Mouse (Mus musculus) bone marrow, adult 2 months (tissue): Measurements from ENCODE around the gene Ccdc71.

Source experiments
- CTCF ChIP-seq: fragments of 200-500 bp; IDR thresholded peaks from 2 replicates; pipeline ENCODE4 v1.5.1; 2011; ENCODE audit warnings: low read length, control low read depth; ENCODE audit not compliant: control insufficient read depth, insufficient read depth
- POLR2A ChIP-seq: fragments of 200-500 bp; IDR thresholded peaks from 2 replicates; pipeline ENCODE4 v1.6.1; 2011; ENCODE audit warnings: low read depth, mild to moderate bottlenecking, control low read depth, low read length, borderline replicate concordance; ENCODE audit not compliant: control insufficient read depth

DNA sequence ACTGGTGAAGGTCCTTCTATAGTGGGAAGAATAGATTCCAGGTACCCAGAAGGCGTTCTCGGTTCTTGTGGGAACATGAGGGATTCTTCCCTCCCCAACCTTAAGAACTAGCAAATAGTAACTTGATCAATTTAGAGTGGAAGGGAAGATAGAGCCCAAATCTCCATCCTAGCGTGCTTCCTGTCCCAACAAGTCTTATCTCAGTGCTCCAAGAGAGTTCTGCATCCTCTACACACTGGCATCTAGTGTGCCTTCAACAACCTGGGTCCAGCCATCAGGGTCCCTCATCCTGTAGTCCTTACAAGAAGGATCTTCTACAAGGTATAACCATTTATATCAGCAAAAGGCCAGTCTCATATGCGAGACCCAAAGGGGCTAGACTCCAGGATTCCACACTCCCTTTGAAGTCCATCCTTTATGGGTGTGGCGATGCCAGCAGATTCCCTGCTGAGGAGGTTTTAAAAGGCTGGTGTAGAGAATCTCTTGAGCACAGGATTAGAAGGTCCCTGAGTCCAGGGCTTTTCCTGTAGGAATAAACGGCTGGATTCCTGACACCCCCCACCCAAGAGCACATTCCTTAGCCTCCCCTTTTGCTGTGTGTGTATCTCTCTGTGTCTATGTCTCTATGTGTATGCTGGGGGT lies 8.7 kb upstream of the Ccdc71 start:
- TF ChIP-seq POLR2A (no peak), CTCF (no peak)
